Mouse (Mus musculus) liver, embryonic 12.5 days (tissue): ENCODE data around the gene Gm3435. TPM values are rescaled to one million over a fixed set of nuclear protein-coding genes. Genes with fewer than 3 reads are reported as not detected.
"Not testable (repeated sequence)": the region's sequence is repeated elsewhere in the genome, so short reads cannot be mapped to it uniquely, and the experiment has no call there.

Source experiments
- ATAC-seq: fragments of 200-750 bp; cut with Nextera tagmentation; 2 replicates; pipeline ENCODE4 v1.8.0; 2017; ENCODE audit warnings: moderate number of reproducible peaks, mild to moderate bottlenecking, moderate library complexity
- H3K27ac ChIP-seq: fragments of 300-500 bp; sonication (generic); 2 replicates; pipeline ENCODE4 v1.5.1; 2016; ENCODE audit warnings: mild to moderate bottlenecking
- H3K27me3 ChIP-seq: fragments of 300-500 bp; sonication (generic); replicated peaks from 2 replicates; pipeline ENCODE4 v1.6.1; 2016; ENCODE audit warnings: mild to moderate bottlenecking, moderate library complexity
- H3K36me3 ChIP-seq: fragments of 300-500 bp; sonication (generic); 2 replicates; pipeline ENCODE4 v1.6.1; 2016; ENCODE audit warnings: mild to moderate bottlenecking, moderate library complexity
- H3K4me1 ChIP-seq: fragments of 300-500 bp; sonication (generic); 2 replicates; pipeline ENCODE4 v1.6.1; 2016
- H3K4me2 ChIP-seq: fragments of 300-500 bp; sonication (generic); 2 replicates; pipeline ENCODE4 v1.6.1; 2016; ENCODE audit warnings: mild to moderate bottlenecking, moderate library complexity
- H3K4me3 ChIP-seq: fragments of 300-500 bp; sonication (generic); 2 replicates; pipeline ENCODE4 v1.5.1; 2016; ENCODE audit warnings: mild to moderate bottlenecking, moderate library complexity
- H3K9ac ChIP-seq: fragments of 300-500 bp; sonication (generic); 2 replicates; pipeline ENCODE4 v1.6.1; 2016; ENCODE audit warnings: mild to moderate bottlenecking, moderate library complexity
- H3K9me3 ChIP-seq: fragments of 300-500 bp; sonication (generic); replicated peaks from 2 replicates; pipeline ENCODE4 v1.6.1; 2016; ENCODE audit warnings: mild to moderate bottlenecking, moderate library complexity
- WGBS: fragments of 180-500 bp; shearing (Covaris S2); methylation state at CpG from one replicate; pipeline ENCODE4 v1.1.7; 2016; ENCODE audit not compliant: insufficient replicate concordance; 5-methylcytosine and 5-hydroxymethylcytosine counted together
- polyA plus RNA-seq: library from polyadenylated mRNA; unstranded; fragments of >200 nt; fragmentation: Nextera tagmentation; extraction: Ambion mirVana; gene quantifications from 2 replicates; pipeline ENCODE4 v1.2.1, GENCODE M21; 2016

The Gm3435 gene
- polyA plus RNA-seq = 4.2 and 4.9 TPM in 2 replicates

DNA sequence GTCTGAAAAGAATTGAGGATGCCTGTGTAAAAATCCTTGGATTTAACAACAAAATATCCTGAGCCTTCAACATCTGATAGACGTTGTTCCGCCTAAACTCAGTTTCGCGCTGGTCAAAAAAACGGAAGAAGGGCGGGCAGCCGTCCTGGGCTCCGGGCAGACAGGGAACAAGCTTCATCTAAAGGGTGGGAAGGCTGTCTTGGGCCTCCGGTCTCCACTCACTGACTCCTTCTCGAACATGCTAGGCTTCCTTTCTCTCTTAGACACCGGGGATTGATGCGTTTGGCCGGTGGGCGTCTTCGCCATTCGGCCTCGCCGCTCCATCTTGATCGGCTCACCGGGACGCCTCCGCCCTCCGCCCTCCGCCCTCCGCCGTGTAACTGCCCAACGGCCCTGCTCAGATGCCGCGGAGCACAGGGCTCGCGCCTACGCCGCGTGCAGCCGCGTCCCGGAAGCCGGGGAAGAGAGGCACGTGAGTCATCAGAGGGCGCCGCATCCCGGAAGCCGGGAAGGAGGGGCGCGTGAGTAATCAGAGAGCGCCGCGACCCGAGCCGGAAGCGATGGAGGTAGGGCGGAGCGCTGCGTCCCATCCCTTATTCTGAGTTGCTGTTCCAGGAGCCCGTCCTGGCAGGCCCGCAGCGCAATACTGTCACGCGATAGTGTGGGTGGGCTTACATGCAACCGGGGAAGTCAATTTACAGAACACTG lies at the start of gene Gm3435:
Gm3435 (plus strand) TSS at position 471 of the 708 bp plus-strand sequence.
- H3K4me2 ChIP-seq, H3K27me3 ChIP-seq, H3K4me3 ChIP-seq, H3K27ac ChIP-seq, H3K9me3 ChIP-seq, H3K9ac ChIP-seq, H3K36me3 ChIP-seq, H3K4me1 ChIP-seq: not testable (repeated sequence)
- peak; percentile 95 for ATAC-seq
- no CpG with 5 or more reads among the region's 60 CpGs for WGBS

DNA sequence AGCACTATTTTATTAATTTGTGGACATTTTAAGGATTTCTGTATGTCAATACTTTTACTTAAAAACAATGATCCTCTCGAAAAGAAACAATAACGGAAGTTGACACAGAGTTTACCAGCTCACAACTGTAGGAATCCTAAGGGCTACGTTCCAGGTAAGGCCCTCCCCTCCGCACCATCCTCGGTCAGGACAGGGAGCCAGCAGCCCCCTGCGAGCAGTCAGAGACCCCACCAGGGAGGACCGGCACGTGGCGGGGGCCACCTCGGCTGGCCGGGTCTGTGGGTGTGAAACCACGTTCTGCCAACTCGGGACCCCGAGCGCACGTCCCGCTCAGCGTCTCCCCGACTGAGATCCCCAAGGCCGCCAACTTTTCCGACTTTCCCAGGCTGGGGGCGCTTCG lies 49.5 kb upstream of the Gm3435 start:
- H3K9me3 ChIP-seq = no peaks in the 10 kb centered on the region
- H3K4me2 ChIP-seq = peak overlapping the region; percentile 84
- peak overlapping the region; percentile 84 for H3K4me3 ChIP-seq
- H3K9ac ChIP-seq = peak overlapping the region; percentile 97
- H3K4me1 ChIP-seq = peaks cover 35% of the 10 kb centered on the region
- no peaks in the 10 kb centered on the region for H3K27me3 ChIP-seq
- ATAC-seq = peak; percentile 21; the same call in 1 of the 2 replicates
- H3K27ac ChIP-seq = peak overlapping the region; percentile 90
- 7% methylated on average over 19 of the region's 23 CpGs for WGBS
- peaks cover 28% of the 10 kb centered on the region for H3K36me3 ChIP-seq

DNA sequence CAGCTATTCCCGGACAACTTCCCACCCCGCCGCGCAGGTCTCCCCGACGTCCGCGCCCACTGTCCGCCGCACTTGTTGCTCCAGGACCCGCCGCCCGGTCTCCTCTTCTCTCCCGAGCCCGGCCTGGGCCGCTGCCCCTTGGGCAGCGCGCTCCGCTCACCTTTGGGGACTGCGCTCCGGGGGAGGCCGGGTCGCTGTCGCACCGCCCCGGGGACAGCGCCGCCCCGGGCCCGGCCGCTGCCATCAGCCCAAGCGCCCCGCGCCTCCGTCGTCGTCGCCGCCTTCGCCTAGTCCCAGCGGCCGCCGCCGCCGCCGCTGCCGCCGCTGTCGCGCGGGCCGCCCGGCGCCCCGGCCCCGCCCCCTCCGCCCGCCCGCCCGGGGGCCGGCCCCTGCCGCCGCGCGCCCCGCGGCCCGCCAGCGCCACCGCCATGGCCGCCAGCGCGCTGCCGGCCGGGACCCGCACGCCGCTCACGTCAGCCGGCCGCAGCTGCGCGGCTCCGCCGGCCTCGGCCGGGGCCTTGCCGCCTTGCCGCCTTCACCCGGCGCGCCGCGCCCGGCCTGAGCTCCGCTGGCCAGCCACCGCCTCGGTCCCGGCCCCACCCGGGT lies 48.9 kb upstream of the Gm3435 start, which contains the start of gene Phf10:
Phf10 (minus strand) TSS at position 323 of the 606 bp plus-strand sequence.
- H3K4me2 ChIP-seq = peak within 1 kb of the TSS; percentile 84
- H3K27ac ChIP-seq = peak within 1 kb of the TSS; percentile 90
- H3K36me3 ChIP-seq = peaks cover 25% of the 10 kb centered on the region
- peak within 1 kb of the TSS; percentile 84 for H3K4me3 ChIP-seq
- H3K27me3 ChIP-seq, H3K9me3 ChIP-seq: not testable (repeated sequence)
- H3K9ac ChIP-seq = peak within 1 kb of the TSS; percentile 97
- peaks cover 35% of the 10 kb centered on the region for H3K4me1 ChIP-seq
- under 1% methylated on average over 43 of the region's 100 CpGs for WGBS
- ATAC-seq = peak; percentile 72

DNA sequence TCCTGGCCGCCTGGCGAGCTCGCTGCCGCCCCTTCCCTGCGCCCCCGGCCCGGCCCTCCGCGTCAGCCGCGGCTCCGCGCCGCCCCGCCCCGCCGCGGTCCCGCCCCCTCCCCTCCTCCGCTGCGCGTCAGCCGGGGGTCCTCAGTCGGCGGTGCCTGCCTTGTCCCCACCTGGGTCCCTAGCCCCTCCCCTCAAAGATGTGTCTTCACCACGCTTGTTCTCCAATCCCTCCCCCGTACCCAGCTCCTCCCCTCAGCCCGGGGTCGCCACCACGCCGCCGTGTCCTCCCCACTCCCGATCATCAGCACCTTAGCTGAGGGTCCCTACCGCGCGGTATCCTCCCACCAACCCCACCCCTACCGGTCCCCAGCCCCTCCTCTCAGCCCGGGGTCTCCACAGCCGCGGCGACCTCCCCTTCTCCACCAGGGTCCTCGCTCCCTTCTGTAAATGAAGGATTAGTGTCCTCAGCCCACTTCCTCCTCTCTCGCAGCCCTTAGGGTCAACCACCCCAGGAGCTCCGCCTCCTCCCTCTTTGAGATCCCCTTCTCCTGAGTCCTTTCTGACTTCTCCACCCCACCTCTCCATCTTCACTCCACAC lies 48.3 kb upstream of the Gm3435 start:
- WGBS = no CpG with 5 or more reads among the region's 44 CpGs
- H3K4me2 ChIP-seq, H3K9ac ChIP-seq: not testable (repeated sequence)

DNA sequence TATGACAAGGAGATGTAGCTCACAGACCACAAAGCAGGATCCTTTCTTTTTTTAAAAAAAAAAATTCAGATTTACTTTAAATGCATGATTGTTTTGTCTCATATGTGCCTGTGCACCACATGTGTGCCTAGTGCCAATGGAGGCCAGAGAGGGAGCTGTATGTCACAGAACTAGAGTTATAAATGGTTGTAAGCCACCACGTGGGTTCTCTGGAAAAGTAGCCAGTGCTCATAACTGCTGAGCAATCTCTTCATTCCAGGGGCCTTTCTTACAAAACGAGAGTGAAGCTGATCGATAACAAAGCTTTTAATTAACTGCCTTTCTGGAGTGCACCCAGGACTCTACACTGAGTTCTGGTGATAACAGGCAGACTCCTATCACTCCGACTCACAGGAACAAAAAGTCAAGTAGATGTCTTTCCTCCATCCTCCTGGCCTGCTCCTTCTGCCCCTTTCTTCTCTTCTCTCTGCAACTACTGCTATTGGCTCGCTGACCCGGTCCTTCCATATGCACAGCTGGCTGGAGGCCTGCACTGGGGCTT lies 41.5 kb upstream of the Gm3435 start:
- H3K27me3 ChIP-seq, H3K9me3 ChIP-seq, H3K36me3 ChIP-seq, H3K4me1 ChIP-seq, H3K27ac ChIP-seq, H3K9ac ChIP-seq, H3K4me2 ChIP-seq, H3K4me3 ChIP-seq: not testable (repeated sequence)
- WGBS = no CpG with 5 or more reads among the region's 6 CpGs
- ATAC-seq = peak; percentile 84

More for the DNA sequence above, 48.3 kb upstream of the Gm3435 start:
- not testable (repeated sequence) for H3K4me3 ChIP-seq, H3K27me3 ChIP-seq, H3K9me3 ChIP-seq, H3K27ac ChIP-seq
- ATAC-seq = peak; percentile 65
- Histone ChIP-seq H3K4me1 (peaks cover 30% of the 10 kb centered on the region), H3K36me3 (peaks cover 19% of the 10 kb centered on the region)

DNA sequence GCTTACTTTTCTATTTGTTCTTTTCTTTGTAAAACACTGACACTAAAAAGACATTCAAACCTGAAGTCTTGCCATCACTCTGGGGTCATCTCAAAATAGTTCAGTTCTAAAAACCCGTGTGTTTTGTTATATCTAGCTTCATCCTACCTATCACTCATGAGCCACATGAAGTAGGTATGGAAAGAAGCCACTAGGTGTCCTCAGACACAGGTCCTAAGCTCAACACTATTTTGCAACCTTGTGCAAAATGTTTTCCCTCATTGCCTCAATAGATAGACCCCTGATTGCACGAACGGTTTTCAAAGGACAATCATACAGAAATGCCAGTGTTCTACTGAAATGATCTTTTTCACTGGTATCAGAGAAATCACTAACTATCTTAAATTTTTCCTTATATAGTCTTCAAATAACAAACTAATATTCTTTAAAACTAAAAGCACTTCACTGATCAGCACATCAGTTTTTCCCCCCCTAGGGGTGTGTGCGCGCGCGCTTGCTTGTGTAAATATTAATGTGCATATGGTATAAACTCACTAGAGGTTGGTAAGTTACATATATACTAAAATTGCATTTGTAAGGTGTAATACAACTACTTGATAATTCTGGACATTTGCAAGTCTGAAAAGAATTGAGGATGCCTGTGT lies 32.1 kb upstream of the Gm3435 start:
- H3K27ac ChIP-seq, H3K36me3 ChIP-seq, H3K9me3 ChIP-seq, H3K27me3 ChIP-seq, H3K9ac ChIP-seq, H3K4me1 ChIP-seq: not testable (repeated sequence)
- H3K4me2 ChIP-seq = peak overlapping the region; percentile 43; the same call in 1 of the 2 replicates
- 0 out of 2 replicates have a peak overlapping the region, but pooled peaks have one; percentile 32 for H3K4me3 ChIP-seq
- 4% methylated on average over 4 of the region's 7 CpGs for WGBS
- peak; percentile 26; the same call in 1 of the 2 replicates for ATAC-seq

DNA sequence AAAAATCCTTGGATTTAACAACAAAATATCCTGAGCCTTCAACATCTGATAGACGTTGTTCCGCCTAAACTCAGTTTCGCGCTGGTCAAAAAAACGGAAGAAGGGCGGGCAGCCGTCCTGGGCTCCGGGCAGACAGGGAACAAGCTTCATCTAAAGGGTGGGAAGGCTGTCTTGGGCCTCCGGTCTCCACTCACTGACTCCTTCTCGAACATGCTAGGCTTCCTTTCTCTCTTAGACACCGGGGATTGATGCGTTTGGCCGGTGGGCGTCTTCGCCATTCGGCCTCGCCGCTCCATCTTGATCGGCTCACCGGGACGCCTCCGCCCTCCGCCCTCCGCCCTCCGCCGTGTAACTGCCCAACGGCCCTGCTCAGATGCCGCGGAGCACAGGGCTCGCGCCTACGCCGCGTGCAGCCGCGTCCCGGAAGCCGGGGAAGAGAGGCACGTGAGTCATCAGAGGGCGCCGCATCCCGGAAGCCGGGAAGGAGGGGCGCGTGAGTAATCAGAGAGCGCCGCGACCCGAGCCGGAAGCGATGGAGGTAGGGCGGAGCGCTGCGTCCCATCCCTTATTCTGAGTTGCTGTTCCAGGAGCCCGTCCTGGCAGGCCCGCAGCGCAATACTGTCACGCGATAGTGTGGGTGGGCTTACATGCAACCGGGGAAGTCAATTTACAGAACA lies 31.5 kb upstream of the Gm3435 start, which contains the start of the genes 9030025P20Rik and Gm3417:
9030025P20Rik (plus strand) TSS at position 107 of the 677 bp plus-strand sequence.
Gm3417 (minus strand) TSS at position 429 of the 677 bp plus-strand sequence.
- not testable (repeated sequence) for H3K9me3 ChIP-seq, H3K4me1 ChIP-seq, H3K27ac ChIP-seq, H3K27me3 ChIP-seq, H3K9ac ChIP-seq, H3K36me3 ChIP-seq
- ATAC-seq = peak; percentile 95
- no CpG with 5 or more reads among the region's 60 CpGs for WGBS
- 0 out of 2 replicates have a peak within 1 kb of the TSS, but pooled peaks have one; percentile 32 for H3K4me3 ChIP-seq
- H3K4me2 ChIP-seq = peak within 1 kb of the TSS; percentile 43; the same call in 1 of the 2 replicates

DNA sequence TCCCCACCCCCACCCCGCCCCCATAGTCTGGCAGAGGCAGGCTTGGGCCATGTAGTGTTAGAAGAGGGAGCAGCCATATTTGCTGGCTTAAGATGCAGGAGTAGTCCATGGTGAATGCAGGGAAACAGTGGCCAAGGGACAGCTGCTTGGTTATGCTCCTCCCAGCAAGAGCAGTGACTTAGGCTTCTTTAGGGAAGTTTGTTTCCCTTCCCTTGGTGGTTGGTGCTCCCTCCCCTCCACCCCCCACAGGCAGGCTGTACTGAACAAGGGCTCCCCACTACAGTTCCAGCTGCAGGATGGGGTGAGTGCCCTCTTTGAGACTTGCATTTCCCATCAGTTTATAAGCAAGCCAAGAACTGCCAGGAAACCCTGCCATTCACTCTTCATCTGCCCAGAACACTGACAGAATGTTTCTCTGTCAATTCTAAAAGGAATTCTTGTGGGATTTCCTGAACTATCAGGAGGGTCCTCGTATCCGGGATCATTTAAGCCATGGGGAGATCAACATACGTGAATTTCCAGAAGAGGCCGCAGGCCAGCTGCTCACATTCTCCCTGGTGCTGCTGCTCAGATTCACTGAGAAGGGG lies 19.8 kb upstream of the Gm3435 start:
- H3K9me3 ChIP-seq, H3K27me3 ChIP-seq, ATAC-seq, H3K4me2 ChIP-seq, H3K9ac ChIP-seq, H3K36me3 ChIP-seq, H3K4me1 ChIP-seq, H3K4me3 ChIP-seq, H3K27ac ChIP-seq: not testable (repeated sequence)
- WGBS = 76% methylated on average over 4 of the region's 5 CpGs

DNA sequence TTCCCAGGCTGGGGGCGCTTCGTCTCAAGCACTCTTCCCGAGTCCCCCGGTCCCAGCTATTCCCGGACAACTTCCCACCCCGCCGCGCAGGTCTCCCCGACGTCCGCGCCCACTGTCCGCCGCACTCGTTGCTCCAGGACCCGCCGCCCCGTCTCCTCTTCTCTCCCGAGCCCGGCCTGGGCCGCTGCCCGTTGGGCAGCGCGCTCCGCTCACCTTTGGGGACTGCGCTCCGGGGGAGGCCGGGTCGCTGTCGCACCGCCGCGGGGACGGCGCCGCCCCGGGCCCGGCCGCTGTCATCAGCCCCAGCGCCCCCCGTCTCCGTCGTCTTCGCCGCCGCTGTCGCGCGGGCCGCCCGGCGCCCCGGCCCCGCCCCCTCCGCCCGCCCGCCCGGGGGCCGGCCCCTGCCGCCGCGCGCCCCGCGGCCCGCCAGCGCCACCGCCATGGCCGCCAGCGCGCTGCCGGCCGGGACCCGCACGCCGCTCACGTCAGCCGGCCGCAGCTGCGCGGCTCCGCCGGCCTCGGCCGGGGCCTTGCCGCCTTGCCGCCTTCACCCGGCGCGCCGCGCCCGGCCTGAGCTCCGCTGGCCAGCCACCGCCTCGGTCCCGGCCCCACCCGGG lies 17.3 kb upstream of the Gm3435 start:
- H3K27me3 ChIP-seq, H3K4me1 ChIP-seq, H3K4me3 ChIP-seq, H3K9me3 ChIP-seq, H3K27ac ChIP-seq, H3K9ac ChIP-seq, H3K36me3 ChIP-seq, H3K4me2 ChIP-seq: not testable (repeated sequence)
- no CpG with 5 or more reads among the region's 98 CpGs for WGBS
- ATAC-seq = peak; percentile 73

DNA sequence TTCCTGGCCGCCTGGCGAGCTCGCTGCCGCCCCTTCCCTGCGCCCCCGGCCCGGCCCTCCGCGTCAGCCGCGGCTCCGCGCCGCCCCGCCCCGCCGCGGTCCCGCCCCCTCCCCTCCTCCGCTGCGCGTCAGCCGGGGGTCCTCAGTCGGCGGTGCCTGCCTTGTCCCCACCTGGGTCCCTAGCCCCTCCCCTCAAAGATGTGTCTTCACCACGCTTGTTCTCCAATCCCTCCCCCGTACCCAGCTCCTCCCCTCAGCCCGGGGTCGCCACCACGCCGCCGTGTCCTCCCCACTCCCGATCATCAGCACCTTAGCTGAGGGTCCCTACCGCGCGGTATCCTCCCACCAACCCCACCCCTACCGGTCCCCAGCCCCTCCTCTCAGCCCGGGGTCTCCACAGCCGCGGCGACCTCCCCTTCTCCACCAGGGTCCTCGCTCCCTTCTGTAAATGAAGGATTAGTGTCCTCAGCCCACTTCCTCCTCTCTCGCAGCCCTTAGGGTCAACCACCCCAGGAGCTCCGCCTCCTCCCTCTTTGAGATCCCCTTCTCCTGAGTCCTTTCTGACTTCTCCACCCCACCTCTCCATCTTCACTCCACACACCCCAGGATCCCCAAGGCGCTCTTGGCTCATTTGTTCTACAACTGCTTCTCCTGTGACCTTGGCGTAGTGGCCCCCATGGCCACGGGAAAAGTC lies 16.7 kb upstream of the Gm3435 start:
- H3K27me3 ChIP-seq, H3K9me3 ChIP-seq, H3K4me2 ChIP-seq, H3K36me3 ChIP-seq, H3K27ac ChIP-seq, H3K9ac ChIP-seq, H3K4me1 ChIP-seq, H3K4me3 ChIP-seq: not testable (repeated sequence)
- WGBS = no CpG with 5 or more reads among the region's 47 CpGs
- peak; percentile 61 for ATAC-seq
